Mouse (Mus musculus) embryonic facial prominence, embryonic 15.5 days (tissue): Measurements from ENCODE around the gene Timm29. TPM values are rescaled to one million over a fixed set of nuclear protein-coding genes. Genes with fewer than 3 reads are reported as not detected.
A peak's percentile ranks its signal among the peaks of the same experiment; 100 is the strongest.

Experiments
- ATAC-seq: fragments of 200-750 bp; cut with Nextera tagmentation; 2 replicates; pipeline ENCODE4 v1.8.0; 2017; ENCODE audit warnings: low read depth, moderate TSS enrichment; ENCODE audit not compliant: insufficient number of reproducible peaks, low FRiP score, low TSS enrichment
- H3K27ac ChIP-seq: fragments of 300-500 bp; sonication (generic); replicated peaks from 2 replicates; pipeline ENCODE4 v1.5.1; 2015; ENCODE audit warnings: mild to moderate bottlenecking, inconsistent platforms
- H3K27me3 ChIP-seq: fragments of 300-500 bp; sonication (generic); 2 replicates; pipeline ENCODE4 v1.6.1; 2015; ENCODE audit warnings: inconsistent platforms
- H3K36me3 ChIP-seq: fragments of 300-500 bp; sonication (generic); 2 replicates; pipeline ENCODE4 v1.6.1; 2015; ENCODE audit warnings: mild to moderate bottlenecking, inconsistent platforms
- H3K4me1 ChIP-seq: fragments of 300-500 bp; sonication (generic); 2 replicates; pipeline ENCODE4 v1.6.1; 2015; ENCODE audit warnings: inconsistent platforms
- H3K4me2 ChIP-seq: fragments of 300-500 bp; sonication (generic); replicated peaks from 2 replicates; pipeline ENCODE4 v1.6.1; 2015; ENCODE audit warnings: mild to moderate bottlenecking, inconsistent platforms
- H3K4me3 ChIP-seq: fragments of 300-500 bp; sonication (generic); replicated peaks from 2 replicates; pipeline ENCODE4 v1.5.1; 2015; ENCODE audit warnings: mild to moderate bottlenecking, inconsistent platforms
- H3K9ac ChIP-seq: fragments of 300-500 bp; sonication (generic); 2 replicates; pipeline ENCODE4 v1.6.1; 2015; ENCODE audit warnings: inconsistent platforms
- H3K9me3 ChIP-seq: fragments of 300-500 bp; sonication (generic); replicated peaks from 2 replicates; pipeline ENCODE4 v1.6.1; 2016; ENCODE audit warnings: inconsistent platforms
- WGBS: fragments of 180-500 bp; shearing (Covaris S2); methylation state at CpG from one replicate; pipeline ENCODE4 v1.1.7; 2015; 5-methylcytosine and 5-hydroxymethylcytosine counted together
- polyA plus RNA-seq: library from polyadenylated mRNA; unstranded; fragments of >200 nt; fragmentation: Nextera tagmentation; extraction: Ambion mirVana; gene quantifications from 2 replicates; pipeline ENCODE4 v1.2.1, GENCODE M21; 2015

Timm29 gene
- polyA plus RNA-seq = 34.6 and 35.4 TPM in 2 replicates

DNA sequence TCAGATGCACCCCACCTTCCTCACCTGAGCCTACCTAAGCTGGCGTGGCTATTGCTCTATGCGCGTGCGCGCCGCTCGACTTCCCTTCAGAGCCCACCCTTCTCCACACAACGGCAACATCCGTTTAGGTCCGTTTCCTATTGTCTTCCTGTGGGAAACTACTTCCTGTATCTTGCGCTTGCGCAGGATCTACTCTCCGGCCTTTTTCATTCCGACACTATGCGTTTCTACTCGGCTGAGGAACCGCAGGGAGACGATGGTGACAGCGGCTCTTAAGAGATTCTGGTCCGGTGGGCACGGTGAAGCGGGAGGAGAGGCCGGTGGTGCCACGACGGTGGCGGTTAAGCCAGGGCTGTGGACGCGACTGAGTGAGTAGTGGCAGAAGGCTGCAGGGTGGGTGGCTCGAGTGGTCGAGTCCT, at the start of gene Timm29, which contains the start of gene Yipf2:
Gene Timm29 (plus strand): TSS at position 20 of the 419 bp plus-strand sequence.
Gene Yipf2 (minus strand): TSS at position 126 of the 419 bp plus-strand sequence.
- no peaks in the 10 kb centered on the region for H3K9me3 ChIP-seq

DNA sequence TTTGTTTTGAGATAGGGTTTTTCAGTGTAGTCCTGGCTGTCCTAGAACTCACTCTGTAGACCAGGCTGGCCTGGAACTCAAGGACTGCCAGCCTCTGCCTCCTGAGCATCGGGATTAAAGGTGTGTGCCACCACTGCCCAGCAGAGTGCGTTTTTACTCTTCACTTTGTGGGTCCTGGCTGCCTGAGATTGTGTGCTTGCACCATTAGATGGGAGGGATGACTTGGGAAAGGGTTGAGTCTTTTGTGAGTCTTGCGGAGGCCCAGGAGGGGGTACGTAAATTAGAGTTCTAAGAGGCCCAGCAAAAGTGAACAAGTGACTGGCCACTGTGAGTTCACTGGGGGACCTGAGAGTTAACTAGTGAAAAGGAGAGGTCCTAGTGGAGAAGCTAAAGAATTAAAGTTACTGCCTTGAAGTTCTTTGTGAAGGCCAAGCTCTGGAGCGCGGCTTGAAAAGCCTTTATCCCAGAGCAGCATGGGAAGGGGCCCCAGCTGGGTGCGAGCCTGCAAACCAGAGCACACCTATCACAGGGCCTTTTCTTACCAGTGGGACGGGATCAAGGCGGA, 47.1 kb upstream of the Timm29 start:
- no peaks in the 10 kb centered on the region for H3K9me3 ChIP-seq
- ATAC-seq = peak; percentile 76
- H3K9ac ChIP-seq = peak overlapping the region; percentile 57
- H3K27ac ChIP-seq = peak overlapping the region; percentile 97
- H3K4me2 ChIP-seq = peak overlapping the region; percentile 70
- WGBS = 6% methylated on average over 9 of the region's 9 CpGs
- peaks cover 33% of the 10 kb centered on the region for H3K4me1 ChIP-seq
- H3K27me3 ChIP-seq = no peaks in the 10 kb centered on the region
- peaks cover 6% of the 10 kb centered on the region for H3K36me3 ChIP-seq
- H3K4me3 ChIP-seq = peak overlapping the region; percentile 85

More for the DNA sequence above, at the start of gene Timm29, which contains the start of gene Yipf2:
- Histone ChIP-seq H3K4me3 (peak within 1 kb of the TSS; percentile 99), H3K4me1 (peaks cover 34% of the 10 kb centered on the region), H3K9ac (peak within 1 kb of the TSS; percentile 76), H3K27me3 (no peaks in the 10 kb centered on the region), H3K36me3 (peaks cover 47% of the 10 kb centered on the region), H3K4me2 (peak within 1 kb of the TSS; percentile 95), H3K27ac (peak within 1 kb of the TSS; percentile 86)
- under 1% methylated on average over 30 of the region's 30 CpGs for WGBS
- peak; percentile 91 for ATAC-seq

DNA sequence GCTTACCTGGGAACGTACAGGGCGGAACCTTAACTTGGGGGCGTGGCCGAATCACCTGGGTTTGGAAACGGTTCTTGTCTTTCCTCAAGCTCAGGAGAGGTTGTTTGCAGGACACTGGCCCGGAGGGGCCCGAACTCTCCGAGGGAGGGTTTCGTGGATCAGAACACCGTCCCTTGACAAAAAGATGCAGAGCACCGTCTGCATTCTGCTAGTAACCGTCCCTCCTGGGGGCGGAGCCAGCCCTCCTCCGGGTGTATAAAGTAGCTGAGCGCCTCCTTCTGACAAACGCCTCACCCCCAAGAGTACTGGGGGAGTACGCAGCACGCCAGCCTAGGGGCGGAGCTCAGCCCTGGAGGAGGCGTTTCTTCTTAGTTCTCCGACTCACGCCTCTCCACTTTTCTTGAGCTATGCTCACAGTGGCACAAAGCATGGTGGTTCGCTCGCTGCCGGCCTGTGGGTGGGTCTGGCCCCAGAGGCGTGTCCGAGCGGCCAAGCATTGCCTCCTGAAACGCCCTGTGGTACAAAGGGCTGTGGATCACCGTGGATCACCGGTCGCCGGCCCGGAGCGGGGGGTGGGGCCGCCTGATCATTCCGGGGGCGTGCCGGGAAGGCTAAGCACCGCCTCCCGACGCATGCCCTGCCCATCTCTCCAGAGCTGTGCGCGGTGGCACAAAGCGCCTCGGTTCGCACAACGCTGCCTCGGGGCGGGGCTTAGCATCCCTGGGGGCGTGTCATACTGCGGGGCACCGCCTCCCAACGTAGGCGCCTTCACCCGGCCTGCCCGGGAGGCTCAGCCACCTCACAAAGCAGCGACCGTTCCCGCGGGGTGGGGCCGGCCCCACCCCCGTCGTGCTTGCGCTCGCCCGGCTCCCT, 46.4 kb upstream of the Timm29 start:
- peak overlapping the region; percentile 97 for H3K27ac ChIP-seq
- H3K4me1 ChIP-seq = peaks cover 33% of the 10 kb centered on the region
- peak; percentile 95 for ATAC-seq
- H3K4me2 ChIP-seq = peak overlapping the region; percentile 70
- no peaks in the 10 kb centered on the region for H3K9me3 ChIP-seq
- peaks cover 11% of the 10 kb centered on the region for H3K36me3 ChIP-seq
- WGBS = under 1% methylated on average over 67 of the region's 67 CpGs
- H3K9ac ChIP-seq = peak overlapping the region; percentile 57
- H3K4me3 ChIP-seq = peak overlapping the region; percentile 85
- no peaks in the 10 kb centered on the region for H3K27me3 ChIP-seq

DNA sequence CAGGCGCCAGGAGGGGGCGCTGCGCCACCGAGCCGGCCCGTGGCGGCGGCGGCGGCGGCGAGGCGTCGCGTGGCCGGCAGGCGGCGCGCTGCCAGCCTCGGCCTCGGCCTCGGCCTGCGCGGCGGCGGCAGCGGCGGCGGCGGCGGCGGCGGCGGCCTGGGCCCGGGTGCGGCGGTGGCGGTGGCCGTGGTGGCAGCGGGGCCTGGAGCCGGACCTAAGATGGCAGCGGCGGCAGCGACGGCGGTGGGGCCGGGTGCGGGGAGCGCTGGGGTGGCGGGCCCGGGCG, 45.8 kb upstream of the Timm29 start, which contains the start of gene Carm1:
Gene Carm1 (plus strand): TSS at position 106 of the 286 bp plus-strand sequence.
- H3K36me3 ChIP-seq = peaks cover 11% of the 10 kb centered on the region
- peak within 1 kb of the TSS; percentile 85 for H3K4me3 ChIP-seq
- peaks cover 33% of the 10 kb centered on the region for H3K4me1 ChIP-seq
- 1% methylated on average over 18 of the region's 52 CpGs for WGBS
- peak within 1 kb of the TSS; percentile 99 for H3K27ac ChIP-seq
- no peaks in the 10 kb centered on the region for H3K27me3 ChIP-seq
- ATAC-seq = no peak
- H3K4me2 ChIP-seq = peak within 1 kb of the TSS; percentile 70
- peak within 1 kb of the TSS; percentile 97 for H3K9ac ChIP-seq
- no peaks in the 10 kb centered on the region for H3K9me3 ChIP-seq

DNA sequence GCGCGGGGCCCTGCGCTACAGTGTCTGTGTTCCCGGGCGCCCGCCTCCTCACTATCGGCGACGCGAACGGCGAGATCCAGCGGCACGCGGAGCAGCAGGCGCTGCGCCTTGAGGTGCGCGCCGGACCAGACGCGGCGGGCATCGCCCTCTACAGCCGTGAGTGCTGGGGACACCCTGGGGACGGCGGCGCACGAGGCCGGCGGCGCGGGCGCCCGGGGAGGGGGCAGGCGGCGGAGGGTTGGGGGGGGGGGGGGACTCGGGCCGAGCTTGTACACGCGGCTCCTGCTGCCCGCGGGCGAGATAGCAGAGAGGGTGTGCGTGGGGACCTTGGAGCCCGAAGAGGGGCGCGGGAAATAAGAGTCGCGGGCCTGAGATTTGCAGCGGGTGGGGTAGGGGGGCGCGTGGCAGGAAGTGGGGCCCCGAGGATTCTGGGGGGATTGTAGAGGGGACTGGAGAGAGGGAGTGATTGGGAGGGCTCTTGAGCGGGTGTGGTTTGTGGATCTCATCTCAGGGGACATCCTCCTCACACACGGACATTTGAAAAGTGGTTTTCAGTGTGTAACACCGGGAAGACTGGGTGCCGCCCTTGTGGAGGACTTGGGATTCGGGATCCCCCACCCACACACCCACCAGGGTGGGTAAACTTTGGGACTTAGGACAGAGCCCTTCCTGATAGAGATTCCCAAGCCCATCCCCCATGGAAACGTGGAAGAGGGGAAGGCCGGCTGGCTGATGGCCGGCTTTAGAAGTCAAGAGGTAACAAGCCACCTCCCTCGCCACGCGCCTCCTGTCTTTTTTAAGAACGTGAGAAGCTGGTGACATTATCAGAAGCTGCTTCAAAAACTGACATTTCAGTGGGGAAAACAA, 45.2 kb upstream of the Timm29 start:
- Histone ChIP-seq H3K36me3 (peaks cover 11% of the 10 kb centered on the region), H3K4me2 (peak overlapping the region; percentile 52), H3K4me3 (peak overlapping the region; percentile 85), H3K9me3 (no peaks in the 10 kb centered on the region), H3K27me3 (no peaks in the 10 kb centered on the region), H3K4me1 (peaks cover 33% of the 10 kb centered on the region), H3K9ac (peak overlapping the region; percentile 97), H3K27ac (peak overlapping the region; percentile 99)
- ATAC-seq = no peak
- WGBS = under 1% methylated on average over 45 of the region's 66 CpGs

DNA sequence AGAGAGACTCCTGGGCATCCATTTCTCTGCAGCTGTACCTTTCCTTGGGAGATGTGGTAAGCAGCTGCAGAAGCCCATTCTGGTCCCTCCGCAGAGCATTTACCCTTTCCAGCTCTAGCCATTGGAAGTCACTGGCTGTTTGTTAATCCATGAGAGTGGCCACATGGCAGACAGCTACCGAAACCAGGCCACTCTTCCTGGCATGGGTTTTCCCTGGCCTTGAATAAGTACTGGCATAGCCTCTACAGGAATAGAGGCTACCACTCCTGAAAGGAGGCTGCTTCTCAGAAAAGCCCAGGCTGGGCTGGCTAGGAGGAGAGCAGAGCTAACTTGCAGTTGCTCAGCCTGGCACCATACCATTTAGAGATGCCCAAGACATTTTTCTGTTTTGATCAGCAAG, 41.5 kb upstream of the Timm29 start:
- no peak for ATAC-seq
- Histone ChIP-seq H3K27me3 (no peaks in the 10 kb centered on the region), H3K9me3 (no peaks in the 10 kb centered on the region), H3K36me3 (peaks cover 20% of the 10 kb centered on the region), H3K9ac (no peak overlapping the region), H3K27ac (no peak overlapping the region), H3K4me2 (no peak overlapping the region), H3K4me3 (no peak overlapping the region), H3K4me1 (peaks cover 20% of the 10 kb centered on the region)
- WGBS = 100% methylated on average over 2 of the region's 2 CpGs

DNA sequence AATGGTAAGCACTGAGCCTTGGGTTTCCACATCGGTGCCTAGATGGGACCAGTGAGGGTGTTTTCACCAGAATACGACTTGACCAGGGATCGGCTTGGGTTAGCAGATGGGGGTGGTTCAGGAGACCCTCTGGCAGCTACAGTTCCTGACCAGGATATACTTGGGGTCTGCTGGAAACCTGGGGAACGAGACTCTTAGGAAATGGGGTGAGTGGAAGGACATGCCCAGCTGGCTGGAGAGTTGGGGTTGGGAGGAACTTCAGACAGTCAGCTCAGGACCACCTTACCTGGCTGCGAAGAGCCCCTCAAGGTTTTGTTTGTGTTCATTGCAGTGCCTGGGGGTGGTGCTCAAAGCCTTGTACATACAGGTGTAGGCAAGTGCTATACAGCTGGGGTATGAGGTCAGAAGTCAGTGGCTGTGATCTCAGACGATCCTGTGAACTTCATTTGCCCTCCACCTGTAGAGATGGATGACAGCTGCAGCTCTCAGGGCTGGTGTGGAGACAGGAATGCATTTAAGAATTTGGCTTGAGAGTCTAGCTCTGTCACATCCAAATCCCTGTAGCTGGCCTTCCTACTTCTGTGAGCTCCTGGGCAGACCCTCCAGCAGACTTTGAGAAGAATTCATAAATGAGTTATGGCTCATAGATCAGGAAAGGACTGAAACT, 38.8 kb upstream of the Timm29 start:
- Histone ChIP-seq H3K4me3 (no peak overlapping the region), H3K27ac (no peak overlapping the region), H3K9me3 (no peaks in the 10 kb centered on the region), H3K27me3 (no peaks in the 10 kb centered on the region), H3K4me2 (no peak overlapping the region), H3K36me3 (peaks cover 30% of the 10 kb centered on the region), H3K9ac (no peak overlapping the region), H3K4me1 (peaks cover 15% of the 10 kb centered on the region; the same call in 1 of the 2 replicates)
- ATAC-seq = no peak
- 82% methylated on average over 6 of the region's 6 CpGs for WGBS

DNA sequence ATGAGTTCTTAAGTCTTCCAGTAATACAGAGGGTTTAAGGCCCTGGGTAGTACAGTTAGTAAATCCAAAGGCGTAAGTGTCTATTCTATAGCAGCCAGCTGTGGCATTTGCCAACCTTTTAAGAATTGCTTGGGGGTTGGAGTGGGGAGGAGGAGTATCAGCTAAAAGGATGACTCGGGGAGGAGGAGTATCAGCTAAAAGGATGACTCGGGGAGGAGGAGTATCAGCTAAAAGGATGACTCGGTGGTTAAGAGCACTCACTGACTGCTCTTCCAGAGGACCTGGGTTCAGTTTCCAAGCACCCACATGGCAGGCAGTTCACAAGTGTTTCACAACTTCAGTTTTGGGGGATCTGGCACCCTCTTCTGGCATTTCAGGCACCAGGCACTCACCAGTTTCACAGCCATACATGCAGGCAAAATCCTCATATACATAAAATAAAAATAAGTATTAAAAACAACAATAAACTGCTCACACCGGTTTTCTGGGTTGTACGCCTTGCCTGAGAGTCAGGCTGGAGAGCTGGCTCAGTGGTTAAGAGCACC, 37.3 kb upstream of the Timm29 start:
- peaks cover 25% of the 10 kb centered on the region for H3K36me3 ChIP-seq
- H3K9ac ChIP-seq = no peak overlapping the region
- no peaks in the 10 kb centered on the region for H3K9me3 ChIP-seq
- no peaks in the 10 kb centered on the region for H3K27me3 ChIP-seq
- ATAC-seq = no peak
- no peak overlapping the region for H3K27ac ChIP-seq
- no peak overlapping the region for H3K4me3 ChIP-seq
- WGBS = 80% methylated on average over 6 of the region's 6 CpGs
- H3K4me1 ChIP-seq = 0 out of 2 replicates have a peak, but pooled peaks cover 4% of the 10 kb centered on the region
- no peak overlapping the region for H3K4me2 ChIP-seq

DNA sequence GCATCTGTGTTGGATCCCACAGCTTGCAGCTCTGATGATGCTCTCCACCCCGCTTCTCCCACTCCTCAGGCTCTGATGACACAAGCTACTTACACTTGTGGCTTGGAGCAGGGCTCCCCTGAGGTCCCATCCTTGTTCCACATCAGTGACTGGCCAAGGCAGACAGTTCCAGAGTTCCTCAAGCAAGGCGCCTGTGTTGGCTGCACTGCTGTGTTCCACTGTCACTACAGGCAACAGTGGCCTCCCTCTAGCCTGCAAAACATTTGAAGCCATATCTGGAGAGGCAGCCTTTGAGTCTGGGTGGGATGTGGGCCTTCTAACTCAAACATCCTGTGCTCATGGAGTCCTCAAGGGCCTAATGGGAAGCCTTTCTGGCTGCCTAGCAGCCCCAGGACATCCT, 35.5 kb upstream of the Timm29 start:
- no peaks in the 10 kb centered on the region for H3K27me3 ChIP-seq
- H3K4me1 ChIP-seq = 0 out of 2 replicates have a peak, but pooled peaks cover 4% of the 10 kb centered on the region
- ATAC-seq = no peak
- H3K27ac ChIP-seq = no peak overlapping the region
- no peaks in the 10 kb centered on the region for H3K9me3 ChIP-seq
- H3K4me3 ChIP-seq = no peak overlapping the region
- WGBS = 90% methylated on average over 2 of the region's 2 CpGs
- H3K9ac ChIP-seq = no peak overlapping the region
- peaks cover 19% of the 10 kb centered on the region; the same call in 1 of the 2 replicates for H3K36me3 ChIP-seq
- H3K4me2 ChIP-seq = no peak overlapping the region

DNA sequence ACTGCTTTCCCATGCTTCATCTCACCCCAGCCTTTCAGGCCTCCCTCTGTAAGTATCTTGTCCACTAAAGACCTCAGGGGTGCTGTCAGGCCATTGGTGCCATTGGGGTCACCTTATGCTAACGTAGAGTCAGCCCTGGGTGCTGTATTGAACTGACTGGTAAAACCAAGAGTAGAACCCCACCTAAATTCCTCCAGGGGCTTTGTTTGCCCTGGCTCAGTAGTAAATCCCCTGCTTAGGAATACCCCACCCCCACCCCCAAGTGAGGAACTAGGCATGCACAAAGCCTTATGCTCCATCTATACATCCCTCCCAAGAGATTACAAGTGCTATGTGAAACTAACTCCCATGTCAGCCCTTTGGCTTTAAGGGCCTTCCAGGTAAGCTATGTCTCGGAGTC, 35.0 kb upstream of the Timm29 start:
- Histone ChIP-seq H3K9ac (no peak overlapping the region), H3K27ac (no peak overlapping the region), H3K4me3 (no peak overlapping the region), H3K36me3 (peaks cover 19% of the 10 kb centered on the region; the same call in 1 of the 2 replicates), H3K4me2 (no peak overlapping the region), H3K27me3 (no peaks in the 10 kb centered on the region), H3K9me3 (no peaks in the 10 kb centered on the region), H3K4me1 (0 out of 2 replicates have a peak, but pooled peaks cover 4% of the 10 kb centered on the region)
- ATAC-seq = no peak
- WGBS = 83% methylated on average over 2 of the region's 2 CpGs
